Mouse (Mus musculus): ENCODE data around the gene Ajm1. TPM values are rescaled to one million over a fixed set of nuclear protein-coding genes. Genes with fewer than 3 reads are reported as not detected.
"Not testable (repeated sequence)": the region's sequence is repeated elsewhere in the genome, so short reads cannot be mapped to it uniquely, and the experiment has no call there.

Gene Ajm1
- total and polyA plus RNA-seq, 2 experiments: 0.07 TPM; not detected in 1

GRCm38 (mm10) chr2:25560551-25560950, 21.0 kb downstream of the Ajm1 start:
- H3K4me1 ChIP-seq (ENCODE audit: control insufficient read depth, insufficient read depth, low read length): peaks cover 10% of the 10 kb centered on the region
- H3K27me3 ChIP-seq (ENCODE audit: control insufficient read depth, insufficient read depth, low read length): no peaks in the 10 kb centered on the region
- no peak overlapping the region for H3K9ac ChIP-seq (ENCODE audit: low read depth, low read length)
- 91% methylated on average over 8 of the region's 8 CpGs for WGBS
- H3K79me2 ChIP-seq (ENCODE audit: control insufficient read depth, insufficient read depth, low read length): peaks cover 19% of the 10 kb centered on the region
- DNase-seq (ENCODE audit: extremely low read depth, low read depth, low spot score): no peak
- TF ChIP-seq POLR2A (IDR thresholded peaks at IDR 0.05; ENCODE audit: extremely low read depth, insufficient read depth, low read length): no peak
- TF ChIP-seq CTCF (IDR thresholded peaks at IDR 0.05; ENCODE audit: low read depth, low read length): no peak
- no peak overlapping the region for H3K4me3 ChIP-seq (ENCODE audit: insufficient read depth, low read depth, low read length)
- H3K36me3 ChIP-seq (ENCODE audit: control insufficient read depth, insufficient read depth, low read length): peaks cover 35% of the 10 kb centered on the region
- no peak overlapping the region for H3K27ac ChIP-seq (replicated peaks; ENCODE audit: insufficient read depth, low read depth, low read length)

GRCm38 (mm10) chr2:25558774-25559173, 22.8 kb downstream of the Ajm1 start:
- Histone ChIP-seq H3K4me1 (ENCODE audit: control insufficient read depth, insufficient read depth, low read length) (peaks cover 10% of the 10 kb centered on the region), H3K79me2 (ENCODE audit: control insufficient read depth, insufficient read depth, low read length) (peaks cover 19% of the 10 kb centered on the region), H3K9ac (ENCODE audit: low read depth, low read length) (peak overlapping the region; percentile 93), H3K27me3 (ENCODE audit: control insufficient read depth, insufficient read depth, low read length) (no peaks in the 10 kb centered on the region), H3K4me3 (ENCODE audit: insufficient read depth, low read depth, low read length) (peak overlapping the region; percentile 70), H3K36me3 (ENCODE audit: control insufficient read depth, insufficient read depth, low read length) (peaks cover 35% of the 10 kb centered on the region), H3K27ac (replicated peaks; ENCODE audit: insufficient read depth, low read depth, low read length) (peak overlapping the region; percentile 94)
- TF ChIP-seq POLR2A (IDR thresholded peaks at IDR 0.05; ENCODE audit: extremely low read depth, insufficient read depth, low read length) (no peak), CTCF (IDR thresholded peaks at IDR 0.05; ENCODE audit: low read depth, low read length) (no peak)
- WGBS: 14% methylated on average over 6 of the region's 6 CpGs
- peak; percentile 83 for DNase-seq (ENCODE audit: extremely low read depth, low read depth, low spot score)

- peak; percentile 69 for DNase-seq (ENCODE audit: extremely low read depth, low read depth, low spot score)
- no peaks in the 10 kb centered on the region for H3K27me3 ChIP-seq (ENCODE audit: control insufficient read depth, insufficient read depth, low read length)
- under 1% methylated on average over 24 of the region's 24 CpGs for WGBS
These were observed 23.6 kb downstream of the Ajm1 start for GRCm38 (mm10) chr2:25557964-25558360.

GRCm38 (mm10) chr2:25557221-25557963, 24.2 kb downstream of the Ajm1 start, which contains the start of gene Edf1:
TSS of gene Edf1 (plus strand) at chr2:25557847.
- H3K4me1 ChIP-seq (ENCODE audit: control insufficient read depth, insufficient read depth, low read length): peaks cover 10% of the 10 kb centered on the region

More at GRCm38 (mm10) chr2:25557964-25558360, 23.6 kb downstream of the Ajm1 start:
- Histone ChIP-seq H3K27ac (replicated peaks; ENCODE audit: insufficient read depth, low read depth, low read length) (peak overlapping the region; percentile 94), H3K79me2 (ENCODE audit: control insufficient read depth, insufficient read depth, low read length) (peaks cover 19% of the 10 kb centered on the region), H3K9ac (ENCODE audit: low read depth, low read length) (peak overlapping the region; percentile 93), H3K4me1 (ENCODE audit: control insufficient read depth, insufficient read depth, low read length) (peaks cover 10% of the 10 kb centered on the region), H3K4me3 (ENCODE audit: insufficient read depth, low read depth, low read length) (peak overlapping the region; percentile 70), H3K36me3 (ENCODE audit: control insufficient read depth, insufficient read depth, low read length) (peaks cover 33% of the 10 kb centered on the region)
- no peak for TF ChIP-seq CTCF (IDR thresholded peaks at IDR 0.05; ENCODE audit: low read depth, low read length)
- no peak for TF ChIP-seq POLR2A (IDR thresholded peaks at IDR 0.05; ENCODE audit: extremely low read depth, insufficient read depth, low read length)

GRCm38 (mm10) chr2:25556296-25556695, 25.3 kb downstream of the Ajm1 start:
- peaks cover 19% of the 10 kb centered on the region for H3K79me2 ChIP-seq (ENCODE audit: control insufficient read depth, insufficient read depth, low read length)
- 62% methylated on average over 1 of the region's 1 CpGs for WGBS
- no peak overlapping the region for H3K27ac ChIP-seq (replicated peaks; ENCODE audit: insufficient read depth, low read depth, low read length)
- DNase-seq (ENCODE audit: extremely low read depth, low read depth, low spot score): no peak
- no peaks in the 10 kb centered on the region for H3K27me3 ChIP-seq (ENCODE audit: control insufficient read depth, insufficient read depth, low read length)
- no peak overlapping the region for H3K4me3 ChIP-seq (ENCODE audit: insufficient read depth, low read depth, low read length)
- H3K9ac ChIP-seq (ENCODE audit: low read depth, low read length): no peak overlapping the region
- peaks cover 10% of the 10 kb centered on the region for H3K4me1 ChIP-seq (ENCODE audit: control insufficient read depth, insufficient read depth, low read length)
- H3K36me3 ChIP-seq (ENCODE audit: control insufficient read depth, insufficient read depth, low read length): peaks cover 18% of the 10 kb centered on the region
- no peak for TF ChIP-seq POLR2A (IDR thresholded peaks at IDR 0.05; ENCODE audit: extremely low read depth, insufficient read depth, low read length)

More at GRCm38 (mm10) chr2:25557221-25557963, 24.2 kb downstream of the Ajm1 start, which contains the start of gene Edf1:
- Histone ChIP-seq H3K27ac (replicated peaks; ENCODE audit: insufficient read depth, low read depth, low read length) (peak within 1 kb of the TSS; percentile 94), H3K9ac (ENCODE audit: low read depth, low read length) (peak within 1 kb of the TSS; percentile 93), H3K36me3 (ENCODE audit: control insufficient read depth, insufficient read depth, low read length) (peaks cover 28% of the 10 kb centered on the region), H3K4me3 (ENCODE audit: insufficient read depth, low read depth, low read length) (peak within 1 kb of the TSS; percentile 78), H3K27me3 (ENCODE audit: control insufficient read depth, insufficient read depth, low read length) (no peaks in the 10 kb centered on the region), H3K79me2 (ENCODE audit: control insufficient read depth, insufficient read depth, low read length) (peaks cover 19% of the 10 kb centered on the region)
- peak; percentile 79 for DNase-seq (ENCODE audit: extremely low read depth, low read depth, low spot score)
- peak; percentile 53; the same call in 1 of the 2 replicates for TF ChIP-seq POLR2A (IDR thresholded peaks at IDR 0.05; ENCODE audit: extremely low read depth, insufficient read depth, low read length)
- TF ChIP-seq CTCF (IDR thresholded peaks at IDR 0.05; ENCODE audit: low read depth, low read length): no peak
- 1% methylated on average over 61 of the region's 61 CpGs for WGBS

GRCm38 (mm10) chr2:25555479-25555878, 26.1 kb downstream of the Ajm1 start:
- 65% methylated on average over 2 of the region's 2 CpGs for WGBS
- H3K4me3 ChIP-seq (ENCODE audit: insufficient read depth, low read depth, low read length); H3K9ac ChIP-seq (ENCODE audit: low read depth, low read length); H3K27me3 ChIP-seq (ENCODE audit: control insufficient read depth, insufficient read depth, low read length); DNase-seq (ENCODE audit: extremely low read depth, low read depth, low spot score); H3K36me3 ChIP-seq (ENCODE audit: control insufficient read depth, insufficient read depth, low read length); H3K27ac ChIP-seq (replicated peaks; ENCODE audit: insufficient read depth, low read depth, low read length); H3K4me1 ChIP-seq (ENCODE audit: control insufficient read depth, insufficient read depth, low read length): not testable (repeated sequence)
- peaks cover 19% of the 10 kb centered on the region for H3K79me2 ChIP-seq (ENCODE audit: control insufficient read depth, insufficient read depth, low read length)

GRCm38 (mm10) chr2:25553171-25553786, 28.3 kb downstream of the Ajm1 start:
- WGBS: 95% methylated on average over 4 of the region's 4 CpGs
- not testable (repeated sequence) for DNase-seq (ENCODE audit: extremely low read depth, low read depth, low spot score); H3K79me2 ChIP-seq (ENCODE audit: control insufficient read depth, insufficient read depth, low read length); H3K4me1 ChIP-seq (ENCODE audit: control insufficient read depth, insufficient read depth, low read length); H3K36me3 ChIP-seq (ENCODE audit: control insufficient read depth, insufficient read depth, low read length); H3K27me3 ChIP-seq (ENCODE audit: control insufficient read depth, insufficient read depth, low read length); H3K27ac ChIP-seq (replicated peaks; ENCODE audit: insufficient read depth, low read depth, low read length); H3K9ac ChIP-seq (ENCODE audit: low read depth, low read length); H3K4me3 ChIP-seq (ENCODE audit: insufficient read depth, low read depth, low read length)

Measured in liver, adult 2 months (tissue).